Mouse (Mus musculus) CH12.LX (cell line): ENCODE data around the gene Prmt3.

Source experiments
- CTCF ChIP-seq, 2 experiments: IDR thresholded peaks in 1 of 2; conservative IDR thresholded peaks in 1 of 2; 2 replicates each; pipeline ENCODE4 v1.5.1; 2011 to 2012; ENCODE audit warnings: low read depth in 2 of 2, low read length in 2 of 2, improper control_type of control experiment in 1 of 2, inconsistent platforms in 1 of 2, mild to moderate bottlenecking in 1 of 2, moderate library complexity in 1 of 2
- ELF1 ChIP-seq: IDR thresholded peaks from 2 replicates; pipeline ENCODE4 v1.6.1; 2014; ENCODE audit warnings: low read depth, mild to moderate bottlenecking, inconsistent platforms, low read length, improper control_type of control experiment
- MAZ ChIP-seq: IDR thresholded peaks from 2 replicates; pipeline ENCODE4 v1.6.1; 2012; ENCODE audit warnings: low read depth, mild to moderate bottlenecking, inconsistent platforms, low read length, improper control_type of control experiment, moderate library complexity
- POLR2A ChIP-seq: IDR thresholded peaks from 2 replicates; pipeline ENCODE4 v1.6.1; 2011; ENCODE audit warnings: low read depth, mild to moderate bottlenecking, improper control_type of control experiment, low read length

DNA sequence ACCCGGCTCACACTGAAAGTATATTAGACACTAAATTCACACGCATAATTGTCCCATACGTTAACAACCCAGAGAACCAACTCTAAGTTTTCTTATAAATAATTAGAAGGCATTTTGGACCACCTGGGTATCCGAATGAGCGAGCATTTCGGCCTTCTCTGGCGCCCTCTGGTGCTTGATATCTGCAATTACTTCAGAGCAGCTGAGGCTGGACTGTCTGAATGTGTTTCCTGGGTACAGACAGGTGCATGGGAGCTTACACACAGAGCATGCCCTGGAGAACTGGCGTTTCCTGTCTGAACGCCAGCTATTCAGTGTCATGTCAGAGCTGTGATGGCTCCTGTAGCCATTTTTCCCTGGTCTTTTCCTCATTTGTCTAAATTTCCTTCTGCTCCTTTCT, 23.4 kb upstream of the Prmt3 start:
- TF ChIP-seq CTCF (conservative IDR thresholded peaks at IDR 0.05 in 1 of 2, IDR thresholded peaks at IDR 0.05 in 1 of 2; ENCODE audit: low read depth in 2 of 2, low read length in 2 of 2) (peak; percentile 83 to 84), MAZ (no peak), ELF1 (no peak), POLR2A (no peak)
